Mouse (Mus musculus) testis, adult 2 months (tissue): Measurements from ENCODE around the gene Cdkal1. TPM values are rescaled to one million over a fixed set of nuclear protein-coding genes. Genes with fewer than 3 reads are reported as not detected.

ENCODE experiments used
- H3K27ac ChIP-seq: fragments of 200-500 bp; 2 replicates; pipeline ENCODE4 v1.5.1; 2012; ENCODE audit warnings: low read depth, low read length; ENCODE audit not compliant: control insufficient read depth, insufficient read depth
- H3K27me3 ChIP-seq: fragments of 200-500 bp; 2 replicates; pipeline ENCODE4 v1.6.1; 2012; ENCODE audit warnings: mild to moderate bottlenecking, low read length, moderate library complexity; ENCODE audit not compliant: control insufficient read depth, insufficient read depth
- H3K36me3 ChIP-seq: fragments of 200-500 bp; 2 replicates; pipeline ENCODE4 v1.6.1; 2012; ENCODE audit warnings: mild to moderate bottlenecking, low read length; ENCODE audit not compliant: control insufficient read depth, insufficient read depth
- H3K4me1 ChIP-seq: fragments of 200-500 bp; 2 replicates; pipeline ENCODE4 v1.6.1; 2012; ENCODE audit warnings: low read length; ENCODE audit not compliant: control insufficient read depth, insufficient read depth
- H3K4me3 ChIP-seq: fragments of 200-500 bp; 2 replicates; pipeline ENCODE4 v1.5.1; 2012; ENCODE audit warnings: low read depth, mild to moderate bottlenecking, low read length, moderate library complexity, mixed read lengths; ENCODE audit not compliant: control insufficient read depth
- CTCF ChIP-seq: fragments of 200-500 bp; IDR thresholded peaks from 2 replicates; pipeline ENCODE4 v1.5.1; 2012; ENCODE audit warnings: low read depth, mild to moderate bottlenecking, inconsistent platforms, low read length, moderate library complexity; ENCODE audit not compliant: control insufficient read depth, insufficient read depth, insufficient replicate concordance
- POLR2A ChIP-seq: fragments of 200-500 bp; IDR thresholded peaks from 2 replicates; pipeline ENCODE4 v1.6.1; 2012; ENCODE audit warnings: low read depth, mild to moderate bottlenecking, inconsistent platforms, low read length, moderate library complexity; ENCODE audit not compliant: control insufficient read depth
- polyA plus RNA-seq: library from polyadenylated mRNA; depleted of rRNA; stranded (reverse); fragments of >200 nt; gene quantifications from 2 replicates; pipeline ENCODE4 v1.2.3, GENCODE M21; 2012

Gene Cdkal1
- polyA plus RNA-seq, 1 experiment, result 14.3 TPM

DNA sequence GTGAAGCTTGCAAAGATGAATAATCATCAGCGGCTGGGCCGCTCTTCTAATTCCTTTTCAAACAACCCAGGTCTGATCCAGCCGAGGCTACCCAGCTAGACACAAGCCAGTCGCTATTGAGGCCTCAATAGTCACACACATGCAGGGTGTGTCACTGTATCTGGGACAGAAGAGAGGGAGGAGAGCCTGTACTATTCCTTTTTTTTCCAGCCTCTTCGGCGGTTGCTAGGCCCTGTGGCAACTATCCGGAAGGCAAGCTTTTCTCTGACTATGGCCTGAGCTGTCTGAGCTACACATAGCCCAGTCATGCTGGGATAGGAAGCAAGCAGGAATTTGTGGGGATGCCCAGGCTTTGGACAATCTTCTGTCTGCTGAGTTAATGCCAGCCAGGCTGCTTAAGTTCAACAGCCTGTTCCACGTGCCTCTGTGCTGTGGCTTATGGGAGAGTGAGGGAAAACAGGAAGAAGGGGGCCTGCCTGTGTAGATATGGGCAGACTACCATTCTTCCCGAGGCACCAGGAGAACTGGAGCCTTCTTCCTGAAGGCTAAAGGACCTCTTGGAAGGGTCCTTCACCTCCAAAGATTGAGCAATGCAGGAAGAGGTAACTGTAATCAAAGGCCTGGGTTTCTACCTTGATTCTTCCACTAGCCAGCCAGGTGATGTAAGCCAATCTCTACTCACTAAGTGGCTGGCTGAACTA, 658.5 kb downstream of the Cdkal1 start:
- Histone ChIP-seq H3K4me3 (no peak overlapping the region), H3K27me3 (no peaks in the 10 kb centered on the region), H3K27ac (no peak overlapping the region), H3K36me3 (no peaks in the 10 kb centered on the region), H3K4me1 (0 out of 2 replicates have a peak, but pooled peaks cover 2% of the 10 kb centered on the region)
- TF ChIP-seq POLR2A, result no peak
- no peak for TF ChIP-seq CTCF

DNA sequence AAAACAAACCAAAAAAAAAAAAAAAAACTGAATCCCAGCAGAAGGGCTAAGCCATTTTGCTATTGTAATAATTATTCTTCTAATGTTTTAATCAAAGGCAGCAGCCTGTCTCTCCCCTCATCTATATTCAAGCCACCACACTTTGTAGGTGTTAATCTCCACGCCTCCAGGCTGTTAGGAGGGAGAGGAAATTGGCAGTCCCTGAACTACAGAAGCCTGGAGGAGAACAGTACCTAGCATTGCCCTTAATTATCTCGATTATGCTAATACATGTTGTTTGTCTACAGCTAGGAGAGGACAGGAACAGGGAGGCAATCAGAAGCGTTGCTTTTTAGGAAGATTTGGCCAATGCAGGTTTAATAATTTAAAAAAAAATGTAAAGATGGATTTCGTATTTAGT, 659.8 kb downstream of the Cdkal1 start:
- H3K27ac ChIP-seq, result no peak overlapping the region
- TF ChIP-seq POLR2A (no peak), CTCF (no peak)
- H3K4me3 ChIP-seq, result no peak overlapping the region
- H3K4me1 ChIP-seq, result 0 out of 2 replicates have a peak, but pooled peaks cover 2% of the 10 kb centered on the region
- H3K27me3 ChIP-seq, result no peaks in the 10 kb centered on the region
- no peaks in the 10 kb centered on the region for H3K36me3 ChIP-seq

DNA sequence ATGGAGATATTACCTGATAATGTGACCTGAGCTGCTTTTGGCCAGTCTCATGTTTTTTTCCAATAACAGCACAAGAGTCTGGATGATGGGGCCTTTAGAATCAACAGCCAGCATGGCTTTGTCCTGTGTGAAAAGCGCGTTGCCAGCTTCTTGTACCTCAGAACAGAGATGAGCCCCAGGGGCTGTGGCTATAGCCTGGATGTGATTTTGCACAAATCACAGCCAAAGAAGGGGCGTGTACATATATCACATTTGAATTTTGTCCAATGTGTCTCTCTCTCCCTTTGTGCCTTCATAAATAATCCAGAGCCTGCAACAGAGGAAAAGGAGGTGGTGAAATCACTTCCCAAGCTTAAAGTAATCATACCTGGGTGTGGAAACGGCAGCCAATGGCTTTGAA, 660.5 kb downstream of the Cdkal1 start:
- Histone ChIP-seq H3K4me3 (no peak overlapping the region), H3K36me3 (no peaks in the 10 kb centered on the region), H3K27me3 (no peaks in the 10 kb centered on the region), H3K4me1 (0 out of 2 replicates have a peak, but pooled peaks cover 2% of the 10 kb centered on the region), H3K27ac (no peak overlapping the region)
- TF ChIP-seq POLR2A (no peak), CTCF (no peak)

DNA sequence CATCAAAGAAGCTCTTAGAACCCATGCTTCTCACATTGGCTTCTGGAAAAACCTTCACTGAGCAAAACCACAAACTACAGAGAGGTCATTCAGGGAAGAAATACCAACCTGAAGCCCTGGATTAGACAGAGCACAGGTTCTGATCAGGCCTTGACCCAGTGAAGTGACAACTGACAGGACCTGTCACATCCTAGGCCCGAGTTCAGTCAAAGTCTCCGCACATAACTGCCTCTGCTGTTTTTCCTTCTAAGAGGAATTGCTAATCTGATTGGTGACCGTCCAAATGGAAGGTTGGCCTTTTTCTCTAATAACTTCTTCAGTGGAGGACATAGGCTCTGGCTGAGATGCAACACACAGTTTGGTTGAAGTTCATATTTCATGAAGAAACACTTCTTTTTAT, 662.8 kb downstream of the Cdkal1 start:
- TF ChIP-seq POLR2A (no peak), CTCF (no peak)
- Histone ChIP-seq H3K4me1 (no peaks in the 10 kb centered on the region), H3K4me3 (no peak overlapping the region), H3K36me3 (no peaks in the 10 kb centered on the region), H3K27ac (no peak overlapping the region), H3K27me3 (no peaks in the 10 kb centered on the region)

DNA sequence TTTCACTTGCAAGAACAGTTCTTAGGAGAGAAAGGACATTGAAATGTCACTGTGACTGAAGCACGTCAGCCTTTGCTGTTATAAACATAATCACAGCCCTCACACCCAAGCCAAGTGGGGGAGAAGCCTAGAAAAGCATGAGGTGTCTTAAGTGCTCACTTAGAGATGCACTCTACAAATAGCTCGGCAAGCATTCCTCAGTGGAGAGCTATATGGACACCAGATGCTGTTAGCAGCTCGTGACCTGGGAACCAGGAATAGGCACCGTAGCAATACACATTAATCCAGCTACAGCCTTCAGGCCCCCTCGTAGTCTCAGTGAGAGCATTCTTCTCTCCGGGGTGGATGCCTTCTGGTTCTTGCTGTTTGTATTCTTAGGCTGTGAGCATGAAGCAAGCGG, 664.9 kb downstream of the Cdkal1 start:
- Histone ChIP-seq H3K27me3 (no peaks in the 10 kb centered on the region), H3K4me3 (no peak overlapping the region), H3K4me1 (no peaks in the 10 kb centered on the region), H3K36me3 (no peaks in the 10 kb centered on the region), H3K27ac (no peak overlapping the region)
- TF ChIP-seq CTCF, result no peak

DNA sequence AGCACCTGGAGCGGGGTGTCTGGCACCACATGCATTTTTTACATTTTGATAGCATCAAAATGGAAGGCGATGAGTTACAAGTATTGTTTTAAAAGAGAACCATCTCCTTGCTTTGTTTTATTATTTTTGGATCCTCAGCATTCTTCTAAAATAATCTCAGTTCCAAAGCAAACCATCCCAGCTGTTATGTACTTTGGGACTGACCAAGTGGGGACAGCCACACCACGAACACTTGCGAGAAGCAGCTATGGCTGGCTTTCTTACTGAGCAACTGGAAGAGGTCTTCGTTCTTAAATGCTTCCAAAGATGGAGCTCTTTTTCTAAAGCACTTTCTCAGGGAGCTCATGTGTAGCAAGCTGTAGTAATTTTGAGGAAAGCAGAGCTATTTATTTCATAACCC, 668.7 kb downstream of the Cdkal1 start:
- Histone ChIP-seq H3K27me3 (no peaks in the 10 kb centered on the region), H3K4me3 (no peak overlapping the region), H3K27ac (no peak overlapping the region), H3K4me1 (no peaks in the 10 kb centered on the region), H3K36me3 (no peaks in the 10 kb centered on the region)
- TF ChIP-seq POLR2A (no peak), CTCF (no peak)

DNA sequence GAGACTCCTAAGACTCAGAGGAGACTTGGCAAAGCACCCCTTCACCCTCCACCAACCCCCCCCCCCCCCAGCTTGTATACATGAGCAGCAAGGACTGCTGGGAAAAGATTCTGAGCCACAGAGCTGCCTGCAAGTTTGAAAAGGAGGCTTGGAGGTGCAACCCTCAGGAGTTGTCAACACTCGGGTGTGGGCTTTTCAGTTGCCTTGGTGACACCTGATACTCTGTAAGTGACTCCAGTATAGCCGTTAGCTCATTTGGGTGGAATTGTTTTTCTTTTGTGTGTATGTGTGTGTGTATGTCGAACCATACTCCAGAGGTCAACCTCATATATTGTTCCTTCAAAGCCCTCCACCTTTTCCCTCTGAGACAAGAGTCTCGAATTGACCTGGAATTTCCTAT, 669.9 kb downstream of the Cdkal1 start:
- H3K27ac ChIP-seq, result no peak overlapping the region
- no peaks in the 10 kb centered on the region for H3K36me3 ChIP-seq
- H3K4me1 ChIP-seq, result no peaks in the 10 kb centered on the region
- H3K27me3 ChIP-seq, result no peaks in the 10 kb centered on the region
- no peak overlapping the region for H3K4me3 ChIP-seq
- TF ChIP-seq CTCF (no peak), POLR2A (no peak)
